Mouse (Mus musculus) urinary bladder, postnatal 14 days (tissue): Measurements from ENCODE around the gene Dazap1.

Source experiments
- DNase-seq: peaks from one replicate; pipeline ENCODE4 v3.0.0; 2021; ENCODE audit warnings: low spot score

Gene Dazap1

GRCm38 (mm10) chr10:80298571-80299281 is 37.4 kb downstream of the Dazap1 start:
- DNase-seq = no peak

DNA sequence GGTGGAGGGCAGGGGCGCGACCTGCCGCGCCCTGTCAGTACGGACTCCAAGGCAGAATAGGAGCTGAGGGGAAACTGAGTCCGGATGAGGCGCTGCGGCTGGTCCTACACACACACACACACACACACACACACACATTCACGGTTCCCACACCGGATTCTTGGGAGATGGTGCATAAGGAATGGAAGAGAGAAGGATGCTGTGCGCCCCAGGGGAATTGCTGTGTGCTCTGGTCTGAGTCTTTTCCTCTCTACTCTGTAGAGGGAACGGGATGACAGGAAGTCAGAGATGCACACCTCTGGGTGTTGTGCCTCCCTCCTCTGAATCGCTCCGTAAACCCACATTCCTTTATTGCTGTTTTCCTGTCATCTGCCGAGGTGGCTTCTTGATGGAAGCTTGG is 38.0 kb downstream of the Dazap1 start:
- DNase-seq = no peak

DNA sequence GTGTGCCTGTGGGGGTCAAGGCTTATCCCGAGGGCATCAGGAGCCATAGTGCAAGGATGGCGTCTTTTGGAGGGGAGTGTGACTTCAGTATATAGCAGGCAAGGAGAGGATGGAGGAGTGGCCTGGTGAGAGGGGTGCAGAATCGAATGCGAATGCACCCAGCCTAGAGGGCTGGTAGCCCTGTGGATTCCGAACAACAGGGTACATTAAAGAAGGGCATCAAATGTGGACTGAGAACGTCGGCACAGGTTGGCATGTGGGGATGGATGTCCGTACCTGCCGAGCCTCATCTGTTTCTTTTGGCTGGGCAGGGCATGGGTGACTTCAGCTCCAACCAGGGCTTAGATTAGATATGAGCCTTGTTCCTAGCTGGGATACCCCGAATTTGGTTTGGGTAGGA is 38.5 kb downstream of the Dazap1 start:
- no peak for DNase-seq

GRCm38 (mm10) chr10:80300672-80301181 is 39.4 kb downstream of the Dazap1 start:
- DNase-seq = no peak

DNA sequence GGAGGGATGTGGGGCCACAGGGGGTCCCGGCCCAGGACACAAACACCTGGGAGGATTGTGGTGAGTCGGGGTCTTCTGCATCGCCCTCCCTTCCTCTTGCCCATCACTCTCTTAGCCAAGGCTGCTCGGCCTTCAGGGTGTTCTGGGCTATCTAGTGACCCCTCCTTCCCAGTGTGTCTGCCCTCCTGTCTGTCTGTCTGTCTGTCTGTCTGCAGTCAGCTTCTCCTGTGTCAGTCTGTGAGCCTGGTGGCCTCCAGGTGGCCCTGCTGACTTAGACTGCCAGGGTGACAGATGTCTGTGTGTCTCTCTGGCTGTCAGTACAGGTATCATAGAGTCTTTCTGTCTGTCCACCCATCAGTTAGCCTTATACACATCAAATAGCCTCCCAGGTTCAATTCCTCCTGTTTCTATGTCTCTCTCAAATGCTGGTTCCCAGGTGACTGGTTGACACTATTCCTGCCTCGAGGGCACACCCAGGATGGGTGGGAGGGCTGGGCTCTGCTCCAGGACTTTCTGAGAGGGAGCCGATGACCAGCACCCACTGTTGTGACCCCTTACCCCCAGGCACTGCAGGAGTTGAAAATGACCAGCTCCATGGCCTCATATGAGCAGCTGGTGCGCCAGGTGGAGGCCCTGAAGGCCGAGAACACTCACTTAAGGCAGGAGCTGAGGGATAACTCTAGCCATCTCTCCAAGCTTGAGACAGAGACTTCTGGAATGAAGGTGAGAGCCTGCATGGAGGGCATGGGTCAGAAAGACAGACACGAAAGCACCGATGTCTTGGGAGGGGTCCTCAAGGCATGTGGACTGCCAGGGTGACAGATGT is 40.2 kb downstream of the Dazap1 start:
- DNase-seq = no peak

DNA sequence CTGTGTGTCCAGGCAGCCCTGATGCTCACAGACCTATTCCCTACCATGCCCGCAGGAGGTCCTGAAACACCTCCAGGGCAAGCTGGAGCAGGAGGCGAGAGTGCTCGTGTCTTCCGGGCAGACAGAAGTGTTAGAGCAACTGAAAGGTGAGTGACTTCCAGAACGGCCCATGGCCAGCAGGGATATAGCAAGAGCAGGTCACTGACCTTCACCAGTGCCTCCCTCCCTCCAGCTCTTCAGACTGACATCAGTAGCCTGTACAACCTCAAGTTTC is 40.7 kb downstream of the Dazap1 start:
- DNase-seq = no peak

- DNase-seq = peak; percentile 57
Measured at GRCm38 (mm10) chr10:80302471-80302881, 41.2 kb downstream of the Dazap1 start.

DNA sequence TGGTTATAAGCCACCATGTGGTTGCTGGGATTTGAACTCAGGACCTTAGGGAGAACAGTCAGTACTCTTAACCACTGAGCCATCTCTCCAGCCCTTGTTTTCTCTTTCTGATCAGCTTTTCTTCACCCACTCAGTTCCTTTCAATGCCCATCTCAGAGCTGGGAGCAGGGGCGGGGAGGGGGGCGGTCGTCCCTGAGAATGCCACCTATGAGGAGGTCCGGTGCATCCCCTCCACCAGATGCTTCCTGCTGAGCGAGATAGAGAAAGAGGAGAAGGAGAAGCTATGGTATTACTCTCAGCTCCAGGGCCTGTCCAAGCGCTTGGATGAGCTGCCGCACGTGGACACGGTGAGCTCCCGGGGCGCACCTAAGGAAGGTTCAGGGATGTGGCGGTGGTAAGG is 43.2 kb downstream of the Dazap1 start:
- no peak for DNase-seq

GRCm38 (mm10) chr10:80304862-80305261 is 43.6 kb downstream of the Dazap1 start:
- no peak for DNase-seq

DNA sequence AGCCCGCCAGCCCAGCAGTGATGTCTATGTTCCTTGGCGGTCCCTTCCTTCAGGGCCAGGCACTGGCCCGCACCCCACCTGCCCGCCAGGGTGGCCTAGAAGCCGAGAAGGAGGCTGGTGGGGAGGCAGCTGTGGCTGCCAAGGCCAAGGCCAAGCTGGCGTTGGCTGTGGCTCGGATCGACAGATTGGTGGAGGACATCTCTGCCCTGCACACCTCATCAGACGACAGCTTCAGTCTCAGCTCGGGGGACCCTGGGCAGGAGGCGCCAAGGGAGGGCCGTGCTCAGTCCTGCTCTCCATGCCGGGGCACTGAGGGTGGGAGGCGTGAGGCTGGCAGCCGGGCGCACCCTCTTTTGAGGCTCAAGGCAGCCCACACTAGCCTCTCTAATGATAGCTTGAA is 50.3 kb downstream of the Dazap1 start:
- DNase-seq = no peak

GRCm38 (mm10) chr10:80312586-80313504 is 51.6 kb downstream of the Dazap1 start:
- DNase-seq = no peak

DNA sequence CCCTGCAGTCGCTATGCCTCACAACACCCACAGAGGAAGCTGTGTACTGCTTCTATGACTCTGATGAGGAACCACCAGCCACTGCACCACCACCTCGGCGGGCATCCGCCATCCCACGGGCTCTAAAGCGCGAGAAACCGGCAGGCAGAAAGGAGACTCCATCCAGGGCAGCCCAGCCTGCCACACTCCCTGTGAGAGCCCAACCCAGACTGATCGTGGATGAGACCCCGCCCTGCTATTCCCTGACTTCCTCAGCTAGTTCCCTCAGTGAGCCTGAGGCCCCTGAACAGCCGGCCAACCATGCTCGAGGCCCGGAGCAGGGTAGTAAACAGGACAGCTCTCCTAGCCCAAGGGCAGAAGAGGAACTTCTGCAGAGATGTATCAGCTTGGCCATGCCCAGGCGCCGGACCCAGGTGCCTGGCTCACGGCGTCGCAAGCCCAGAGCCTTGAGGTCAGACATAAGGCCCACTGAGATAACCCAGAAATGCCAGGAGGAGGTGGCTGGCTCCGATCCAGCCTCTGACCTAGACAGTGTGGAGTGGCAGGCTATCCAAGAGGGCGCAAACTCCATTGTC is 52.4 kb downstream of the Dazap1 start:
- no peak for DNase-seq

DNA sequence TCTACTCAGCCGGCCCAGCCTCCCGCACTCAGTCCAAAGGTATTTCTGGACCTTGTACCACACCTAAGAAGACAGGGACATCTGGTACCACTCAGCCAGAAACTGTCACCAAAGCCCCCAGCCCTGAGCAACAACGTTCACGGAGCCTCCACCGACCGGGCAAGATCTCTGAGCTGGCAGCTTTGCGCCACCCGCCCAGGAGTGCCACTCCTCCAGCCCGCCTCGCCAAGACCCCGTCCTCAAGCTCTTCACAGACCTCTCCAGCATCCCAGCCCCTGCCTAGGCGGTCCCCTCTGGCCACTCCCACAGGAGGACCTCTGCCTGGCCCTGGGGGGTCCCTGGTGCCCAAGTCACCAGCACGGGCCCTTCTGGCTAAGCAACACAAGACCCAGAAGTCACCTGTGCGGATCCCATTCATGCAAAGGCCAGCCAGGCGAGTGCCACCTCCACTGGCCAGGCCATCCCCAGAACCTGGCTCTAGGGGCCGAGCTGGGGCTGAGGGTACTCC is 53.3 kb downstream of the Dazap1 start:
- DNase-seq = no peak

DNA sequence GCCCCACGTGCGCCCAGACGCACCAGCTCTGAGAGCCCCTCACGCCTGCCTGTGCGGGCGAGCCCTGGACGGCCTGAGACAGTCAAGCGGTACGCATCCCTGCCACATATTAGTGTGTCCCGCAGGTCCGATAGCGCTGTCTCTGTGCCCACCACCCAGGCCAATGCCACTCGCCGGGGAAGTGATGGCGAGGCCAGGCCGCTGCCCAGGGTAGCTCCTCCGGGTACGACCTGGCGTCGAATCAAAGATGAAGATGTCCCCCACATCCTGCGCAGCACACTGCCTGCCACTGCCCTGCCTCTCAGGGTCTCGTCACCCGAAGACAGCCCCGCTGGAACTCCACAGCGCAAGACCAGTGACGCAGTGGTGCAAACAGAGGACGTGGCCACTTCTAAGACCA is 54.0 kb downstream of the Dazap1 start:
- DNase-seq = no peak

DNA sequence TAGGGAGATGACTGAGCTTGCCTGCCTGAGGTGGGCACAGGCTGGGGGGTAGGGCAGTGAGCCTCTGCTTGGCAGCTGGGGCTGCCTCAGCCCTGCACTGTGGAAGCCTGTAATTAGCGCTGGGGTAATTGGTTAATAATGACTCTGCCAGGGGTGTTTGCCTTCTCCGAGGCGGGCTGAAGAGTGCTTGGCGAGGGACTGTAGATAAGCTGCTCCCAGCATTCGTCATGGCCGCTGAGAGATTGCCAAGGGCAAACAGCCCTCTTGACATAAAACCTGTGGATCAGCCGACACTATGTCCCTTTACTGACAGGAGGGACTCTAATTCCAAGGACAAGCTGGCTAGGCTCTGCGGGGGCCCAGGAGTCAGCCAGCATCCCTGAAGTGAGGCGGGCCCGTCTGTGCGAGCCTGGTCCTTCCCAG is 55.1 kb downstream of the Dazap1 start:
- DNase-seq = no peak

GRCm38 (mm10) chr10:80317011-80317410 is 55.7 kb downstream of the Dazap1 start:
- DNase-seq = no peak

GRCm38 (mm10) chr10:80320340-80320760 is 59.1 kb downstream of the Dazap1 start, which contains the start of gene 2310011J03Rik:
Gene 2310011J03Rik (minus strand): TSS chr10:80320537.
- peak; percentile 94 for DNase-seq

GRCm38 (mm10) chr10:80321014-80321669 is 59.9 kb downstream of the Dazap1 start:
- no peak for DNase-seq

DNA sequence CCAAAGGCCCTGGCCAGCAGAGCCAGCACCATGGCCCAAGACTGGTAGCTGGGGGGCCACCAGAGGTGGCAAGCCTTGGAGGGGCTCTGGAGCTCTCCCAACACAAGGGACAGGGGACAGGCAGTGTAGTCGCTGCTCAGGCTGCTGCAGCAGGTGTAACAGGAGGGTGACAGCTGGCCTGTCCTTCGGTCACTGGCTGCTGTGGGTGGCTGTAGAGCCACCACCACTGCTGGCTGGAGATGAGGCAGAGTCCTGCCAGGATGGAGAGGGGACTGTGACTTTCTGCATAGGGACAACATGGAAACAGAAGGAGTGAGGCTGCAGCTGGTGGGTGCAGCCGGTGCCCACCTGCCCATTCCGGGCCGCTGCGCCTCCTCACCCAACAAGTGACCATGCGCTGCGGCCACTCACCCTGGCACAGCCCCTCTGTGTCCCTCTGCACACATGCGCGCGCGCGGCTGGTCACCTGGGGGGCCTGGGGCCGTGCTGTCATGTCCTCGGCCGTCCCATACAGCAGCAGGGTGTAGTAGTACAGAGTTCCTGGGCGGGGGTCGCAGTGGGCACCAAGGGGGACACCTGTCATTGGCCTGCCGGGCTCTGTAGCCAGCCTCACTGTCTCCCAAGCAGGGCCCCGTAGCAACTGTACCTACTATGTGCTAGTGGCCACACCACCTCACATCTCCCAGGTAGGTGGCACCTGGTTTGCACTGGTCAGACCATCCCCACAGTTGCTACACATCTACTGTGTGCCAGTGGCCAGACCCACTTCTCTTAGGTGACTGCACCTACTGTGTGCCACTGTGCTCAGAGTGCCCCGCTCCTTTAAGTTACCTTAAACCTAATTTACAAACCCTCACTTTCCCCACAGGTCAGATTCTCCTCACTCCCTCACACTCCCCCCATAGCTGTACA is 60.6 kb downstream of the Dazap1 start:
- no peak for DNase-seq

GRCm38 (mm10) chr10:80322811-80323211 is 61.5 kb downstream of the Dazap1 start:
- no peak for DNase-seq
